Mouse (Mus musculus) testis, adult 2 months (tissue): ENCODE results near the gene Acvr1.

Experiments used
- CTCF ChIP-seq: fragments of 200-500 bp; IDR thresholded peaks from 2 replicates; pipeline ENCODE4 v1.5.1; 2012; ENCODE audit warnings: low read depth, mild to moderate bottlenecking, inconsistent platforms, low read length, moderate library complexity; ENCODE audit not compliant: control insufficient read depth, insufficient read depth, insufficient replicate concordance
- POLR2A ChIP-seq: fragments of 200-500 bp; IDR thresholded peaks from 2 replicates; pipeline ENCODE4 v1.6.1; 2012; ENCODE audit warnings: low read depth, mild to moderate bottlenecking, inconsistent platforms, low read length, moderate library complexity; ENCODE audit not compliant: control insufficient read depth

GRCm38 (mm10) chr2:58586311-58586710, 19.4 kb upstream of the Acvr1 start:
- TF ChIP-seq CTCF = no peak
- TF ChIP-seq POLR2A = no peak
